Mouse (Mus musculus): ENCODE results near the gene Nmral1.

- TF ChIP-seq HCFC1 (IDR thresholded peaks at IDR 0.05; ENCODE audit: borderline replicate concordance, insufficient read depth, low read length) (no peak), CHD2 (IDR thresholded peaks at IDR 0.05; ENCODE audit: low read depth, low read length) (no peak)
Observed at GRCm38 (mm10) chr16:4683193-4683580, 36.0 kb downstream of the Nmral1 start.

Data from ES-E14 (cell line).